Mouse (Mus musculus) limb, embryonic 11.5 days (tissue): ENCODE data around the gene Coro6. TPM values are rescaled to one million over a fixed set of nuclear protein-coding genes. Genes with fewer than 3 reads are reported as not detected.

Experiments
- polyA plus RNA-seq: library from polyadenylated mRNA; unstranded; fragments of >200 nt; fragmentation: Nextera tagmentation; extraction: Ambion mirVana; gene quantifications from 2 replicates; pipeline ENCODE4 v1.2.1, GENCODE M21; 2014

Gene Coro6
- polyA plus RNA-seq, 1 experiment from 2014 or later = 0.29 TPM

Other genes starting within 250 kb of the Coro6 start
- 9.9 and 11.4 TPM in 2 replicates for gene Ssh2, start 246.1 kb upstream of the Coro6 start, polyA plus RNA-seq
- gene Ankrd13b, start 27.3 kb downstream of the Coro6 start, polyA plus RNA-seq = 12.8 and 13.3 TPM in 2 replicates
- gene Git1, start 31.2 kb downstream of the Coro6 start, polyA plus RNA-seq = 16.4 and 17.0 TPM in 2 replicates
- gene Abhd15, start 52.7 kb downstream of the Coro6 start, polyA plus RNA-seq = 0.71 and 1.3 TPM in 2 replicates
- gene Trp53i13, start 53.6 kb downstream of the Coro6 start, polyA plus RNA-seq = 42.2 and 43.4 TPM in 2 replicates
- gene Gm10392, start 56.8 kb downstream of the Coro6 start, polyA plus RNA-seq = 0.17 TPM in 1 of 2 replicates, not detected in the other
- gene Taok1, start 145.4 kb downstream of the Coro6 start, polyA plus RNA-seq = 13.1 and 13.5 TPM in 2 replicates
- gene Nufip2, start 223.7 kb downstream of the Coro6 start, polyA plus RNA-seq = 4.6 and 5.7 TPM in 2 replicates